Mouse (Mus musculus): ENCODE data around the gene Ptpn5. TPM values are rescaled to one million over a fixed set of nuclear protein-coding genes. Genes with fewer than 3 reads are reported as not detected.
A peak's percentile ranks its signal among the peaks of the same experiment; 100 is the strongest.

Gene Ptpn5
- polyA plus RNA-seq, 1 experiment from 2014 or later, result 0.39 TPM

DNA sequence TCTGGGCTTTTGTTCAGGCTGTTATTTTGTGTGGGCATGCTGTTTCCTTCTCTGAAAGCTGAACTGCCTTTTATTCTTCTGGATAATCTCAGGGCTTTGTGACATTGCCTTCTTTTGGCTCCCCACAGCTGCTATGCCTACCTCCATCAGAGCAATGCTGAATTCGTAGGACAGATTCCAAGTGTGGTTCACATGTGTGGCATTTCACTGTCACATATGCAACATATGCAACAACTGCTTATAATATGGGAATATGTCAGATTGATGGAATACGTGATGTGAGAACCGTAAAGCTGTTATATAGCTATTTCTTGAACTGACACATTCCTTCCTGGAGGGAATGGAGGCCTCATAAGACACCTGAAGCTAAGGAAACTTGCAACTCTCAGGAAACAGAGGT lies 66.5 kb downstream of the Ptpn5 start:
- no peak overlapping the region for H3K4me2 ChIP-seq (ENCODE audit: low read depth, severe bottlenecking)
- WGBS, result 85% methylated on average over 3 of the region's 3 CpGs
- no peaks in the 10 kb centered on the region for H3K36me3 ChIP-seq (ENCODE audit: control insufficient read depth, insufficient read depth, low read length)
- no peaks in the 10 kb centered on the region for H3K27me3 ChIP-seq (ENCODE audit: control insufficient read depth, insufficient read depth, low read length)
- H3K4me3 ChIP-seq (ENCODE audit: low read depth, low read length), result no peak overlapping the region
- H3K4me1 ChIP-seq (ENCODE audit: control insufficient read depth, insufficient read depth, low read length), result no peaks in the 10 kb centered on the region
- DNase-seq (ENCODE audit: low spot score) (no peak), ATAC-seq (ENCODE audit: insufficient number of reproducible peaks, low FRiP score, low TSS enrichment, low read depth) (no peak)
- no peak overlapping the region for H3K9ac ChIP-seq (ENCODE audit: low read length)
- H3K9me3 ChIP-seq (ENCODE audit: control insufficient read depth, low read length), result no peaks in the 10 kb centered on the region
- no peak overlapping the region for H3K27ac ChIP-seq (replicated peaks; ENCODE audit: low read depth, low read length)

DNA sequence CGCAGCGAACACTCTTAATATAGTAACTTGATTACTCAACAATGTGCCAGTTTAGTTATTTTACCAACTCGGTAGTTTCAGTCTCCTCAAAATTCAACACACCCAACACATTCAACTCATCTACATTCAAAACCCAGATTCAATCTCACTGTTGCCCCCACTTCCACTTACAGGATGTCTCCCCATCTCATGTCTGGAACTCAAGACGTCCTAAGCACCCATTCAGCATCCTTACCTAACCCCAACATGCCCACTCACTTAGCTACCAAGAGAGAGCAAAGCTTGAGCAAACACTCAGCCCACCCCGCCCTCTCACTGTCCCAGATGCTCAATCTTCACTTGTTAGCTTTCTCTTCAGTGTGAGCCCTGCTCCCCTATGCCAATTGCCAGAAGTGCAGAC lies 71.9 kb downstream of the Ptpn5 start:
- no peak overlapping the region for H3K27ac ChIP-seq (replicated peaks; ENCODE audit: low read depth, low read length)
- no peaks in the 10 kb centered on the region for H3K27me3 ChIP-seq (ENCODE audit: control insufficient read depth, insufficient read depth, low read length)
- H3K36me3 ChIP-seq (ENCODE audit: control insufficient read depth, insufficient read depth, low read length), result no peaks in the 10 kb centered on the region
- WGBS, result 85% methylated on average over 5 of the region's 5 CpGs
- H3K4me2 ChIP-seq (ENCODE audit: low read depth, severe bottlenecking), result no peak overlapping the region
- H3K4me1 ChIP-seq (ENCODE audit: control insufficient read depth, insufficient read depth, low read length), result no peaks in the 10 kb centered on the region
- H3K9me3 ChIP-seq (ENCODE audit: control insufficient read depth, low read length), result no peaks in the 10 kb centered on the region
- no peak overlapping the region for H3K4me3 ChIP-seq (ENCODE audit: low read depth, low read length)
- DNase-seq (ENCODE audit: low spot score), result no peak
- no peak for ATAC-seq (ENCODE audit: insufficient number of reproducible peaks, low FRiP score, low TSS enrichment, low read depth)
- no peak overlapping the region for H3K9ac ChIP-seq (ENCODE audit: low read length)

DNA sequence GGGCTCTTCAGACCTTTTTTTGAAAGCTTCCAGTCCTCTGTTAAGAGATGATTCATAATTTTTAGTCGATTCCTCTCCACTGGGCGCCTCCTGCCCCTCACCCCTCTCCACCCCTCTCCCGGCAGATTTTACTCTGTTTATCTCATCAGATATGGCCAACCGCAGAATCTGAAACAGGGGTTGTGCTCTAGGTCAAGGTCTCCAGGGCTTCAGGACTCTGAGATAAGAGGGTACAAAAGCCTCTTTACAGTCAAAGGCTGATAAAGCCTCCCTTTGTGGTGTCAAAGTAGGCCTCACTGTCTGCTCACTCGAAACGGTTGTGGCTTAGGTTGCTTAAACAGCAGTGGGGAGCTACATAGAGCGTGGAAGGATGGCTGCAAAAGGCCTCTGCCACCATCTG lies 74.1 kb downstream of the Ptpn5 start:
- Histone ChIP-seq H3K27me3 (ENCODE audit: control insufficient read depth, insufficient read depth, low read length) (no peaks in the 10 kb centered on the region), H3K27ac (replicated peaks; ENCODE audit: low read depth, low read length) (no peak overlapping the region), H3K4me2 (ENCODE audit: low read depth, severe bottlenecking) (no peak overlapping the region), H3K9me3 (ENCODE audit: control insufficient read depth, low read length) (no peaks in the 10 kb centered on the region), H3K4me3 (ENCODE audit: low read depth, low read length) (no peak overlapping the region), H3K36me3 (ENCODE audit: control insufficient read depth, insufficient read depth, low read length) (no peaks in the 10 kb centered on the region), H3K9ac (ENCODE audit: low read length) (no peak overlapping the region), H3K4me1 (ENCODE audit: control insufficient read depth, insufficient read depth, low read length) (no peaks in the 10 kb centered on the region)
- ATAC-seq (ENCODE audit: insufficient number of reproducible peaks, low FRiP score, low TSS enrichment, low read depth) (no peak), DNase-seq (ENCODE audit: low spot score) (no peak)
- WGBS, result 86% methylated on average over 7 of the region's 7 CpGs

DNA sequence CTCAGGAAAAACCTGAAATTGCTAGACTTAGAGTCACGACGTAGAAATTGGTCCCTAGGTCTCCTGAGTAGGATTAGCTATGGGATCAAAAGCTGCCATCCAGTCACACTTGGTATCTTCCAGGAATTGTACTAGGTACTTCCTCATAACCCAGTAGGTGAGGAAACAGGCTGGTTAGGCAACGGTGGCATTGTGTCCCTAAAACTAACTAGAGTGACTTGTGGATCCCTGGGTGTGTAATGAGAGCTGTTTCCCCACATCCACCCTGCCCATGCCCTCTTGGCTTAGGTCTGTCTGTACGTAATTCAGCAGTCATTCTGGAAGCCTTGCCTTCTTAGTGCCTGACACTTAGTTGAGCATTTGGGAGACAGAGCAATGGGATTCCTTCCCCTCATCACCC lies 77.2 kb downstream of the Ptpn5 start:
- H3K36me3 ChIP-seq (ENCODE audit: control insufficient read depth, insufficient read depth, low read length), result no peaks in the 10 kb centered on the region; the same call in 1 of the 2 replicates
- 84% methylated on average over 4 of the region's 4 CpGs for WGBS
- H3K4me1 ChIP-seq (ENCODE audit: control insufficient read depth, insufficient read depth, low read length), result peaks cover 5% of the 10 kb centered on the region
- no peak overlapping the region for H3K27ac ChIP-seq (replicated peaks; ENCODE audit: low read depth, low read length)
- no peak overlapping the region for H3K4me2 ChIP-seq (ENCODE audit: low read depth, severe bottlenecking)
- no peak overlapping the region for H3K4me3 ChIP-seq (ENCODE audit: low read depth, low read length)
- no peaks in the 10 kb centered on the region for H3K9me3 ChIP-seq (ENCODE audit: control insufficient read depth, low read length)
- no peak overlapping the region for H3K9ac ChIP-seq (ENCODE audit: low read length)
- no peaks in the 10 kb centered on the region for H3K27me3 ChIP-seq (ENCODE audit: control insufficient read depth, insufficient read depth, low read length)
- ATAC-seq (ENCODE audit: insufficient number of reproducible peaks, low FRiP score, low TSS enrichment, low read depth) (no peak), DNase-seq (ENCODE audit: low spot score) (no peak)

DNA sequence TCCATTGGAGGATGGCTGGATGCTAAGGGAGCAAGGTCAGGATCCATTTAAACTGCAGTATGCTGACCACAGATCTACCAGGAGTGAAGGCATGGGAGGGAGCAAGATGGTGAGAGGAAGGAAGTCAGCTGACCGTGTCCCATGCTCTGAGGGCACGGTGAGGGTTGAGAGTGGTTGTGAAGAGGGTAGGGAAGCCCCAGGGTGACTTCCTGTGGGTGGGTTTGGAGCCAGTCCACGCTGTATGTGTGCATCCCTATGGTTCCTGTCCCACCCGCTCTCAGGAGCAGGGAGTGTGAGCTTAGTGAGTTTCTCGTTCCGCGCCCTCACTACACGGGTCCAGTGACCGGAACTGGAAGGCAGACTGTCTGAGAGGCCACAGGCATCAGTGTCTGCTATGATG lies 77.7 kb downstream of the Ptpn5 start:
- Histone ChIP-seq H3K27ac (replicated peaks; ENCODE audit: low read depth, low read length) (no peak overlapping the region), H3K4me1 (ENCODE audit: control insufficient read depth, insufficient read depth, low read length) (peaks cover 7% of the 10 kb centered on the region), H3K36me3 (ENCODE audit: control insufficient read depth, insufficient read depth, low read length) (no peaks in the 10 kb centered on the region; the same call in 1 of the 2 replicates), H3K9ac (ENCODE audit: low read length) (no peak overlapping the region), H3K9me3 (ENCODE audit: control insufficient read depth, low read length) (no peaks in the 10 kb centered on the region), H3K27me3 (ENCODE audit: control insufficient read depth, insufficient read depth, low read length) (no peaks in the 10 kb centered on the region), H3K4me2 (ENCODE audit: low read depth, severe bottlenecking) (no peak overlapping the region), H3K4me3 (ENCODE audit: low read depth, low read length) (no peak overlapping the region)
- no peak for DNase-seq (ENCODE audit: low spot score)
- ATAC-seq (ENCODE audit: insufficient number of reproducible peaks, low FRiP score, low TSS enrichment, low read depth), result no peak
- WGBS, result 85% methylated on average over 9 of the region's 9 CpGs

DNA sequence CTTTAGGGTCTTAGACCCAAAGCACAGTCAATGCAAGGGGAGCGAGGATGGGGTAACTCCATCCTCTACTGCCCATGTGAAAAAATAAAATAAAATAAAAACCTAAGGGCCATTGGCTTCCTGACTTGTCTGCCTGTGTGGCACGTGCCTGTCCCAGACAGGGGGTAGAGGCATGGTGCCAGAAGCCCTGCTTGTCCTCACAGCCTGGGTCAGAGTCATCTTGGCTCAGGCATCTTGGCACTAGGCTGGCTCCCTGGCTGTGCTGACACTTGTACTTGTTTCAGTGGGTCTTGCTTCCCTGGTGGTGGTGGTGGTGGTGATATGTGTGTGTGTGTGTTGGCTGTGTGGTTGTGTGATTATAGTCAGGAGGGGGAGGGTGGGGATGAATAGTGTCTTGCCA lies 78.8 kb downstream of the Ptpn5 start:
- no peak overlapping the region for H3K9ac ChIP-seq (ENCODE audit: low read length)
- no peak overlapping the region for H3K4me2 ChIP-seq (ENCODE audit: low read depth, severe bottlenecking)
- no peak for ATAC-seq (ENCODE audit: insufficient number of reproducible peaks, low FRiP score, low TSS enrichment, low read depth)
- no peaks in the 10 kb centered on the region; the same call in 1 of the 2 replicates for H3K36me3 ChIP-seq (ENCODE audit: control insufficient read depth, insufficient read depth, low read length)
- no peaks in the 10 kb centered on the region for H3K27me3 ChIP-seq (ENCODE audit: control insufficient read depth, insufficient read depth, low read length)
- peaks cover 7% of the 10 kb centered on the region for H3K4me1 ChIP-seq (ENCODE audit: control insufficient read depth, insufficient read depth, low read length)
- no peak overlapping the region for H3K4me3 ChIP-seq (ENCODE audit: low read depth, low read length)
- no peak for DNase-seq (ENCODE audit: low spot score)
- H3K27ac ChIP-seq (replicated peaks; ENCODE audit: low read depth, low read length), result no peak overlapping the region
- H3K9me3 ChIP-seq (ENCODE audit: control insufficient read depth, low read length), result no peaks in the 10 kb centered on the region
- WGBS, result 79% methylated on average over 2 of the region's 2 CpGs

DNA sequence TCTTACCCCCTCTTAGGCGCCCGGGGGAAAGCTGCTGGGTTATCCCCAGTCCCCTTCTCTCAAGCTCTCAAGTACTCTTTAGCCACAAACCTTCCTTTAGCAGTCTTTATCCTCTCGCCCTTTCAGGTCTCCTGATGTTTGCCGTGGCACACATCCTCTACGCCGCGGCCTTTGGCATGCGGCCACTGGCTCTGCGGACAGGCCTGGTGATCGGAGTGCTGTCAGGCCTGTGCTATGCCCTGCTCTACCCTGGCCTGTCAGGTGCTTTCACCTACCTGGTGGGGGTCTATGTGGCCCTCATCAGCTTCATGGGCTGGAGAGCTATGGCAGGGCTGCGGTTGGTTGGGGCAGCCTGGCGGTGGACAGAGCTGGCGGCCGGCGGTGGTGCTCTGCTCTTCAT lies 80.2 kb downstream of the Ptpn5 start:
- H3K9me3 ChIP-seq (ENCODE audit: control insufficient read depth, low read length), result no peaks in the 10 kb centered on the region
- H3K4me2 ChIP-seq (ENCODE audit: low read depth, severe bottlenecking), result no peak overlapping the region
- H3K9ac ChIP-seq (ENCODE audit: low read length), result no peak overlapping the region
- 92% methylated on average over 15 of the region's 15 CpGs for WGBS
- ATAC-seq (ENCODE audit: insufficient number of reproducible peaks, low FRiP score, low TSS enrichment, low read depth) (no peak), DNase-seq (ENCODE audit: low spot score) (no peak)
- H3K4me1 ChIP-seq (ENCODE audit: control insufficient read depth, insufficient read depth, low read length), result peaks cover 7% of the 10 kb centered on the region
- H3K4me3 ChIP-seq (ENCODE audit: low read depth, low read length), result no peak overlapping the region
- H3K27ac ChIP-seq (replicated peaks; ENCODE audit: low read depth, low read length), result no peak overlapping the region
- no peaks in the 10 kb centered on the region; the same call in 1 of the 2 replicates for H3K36me3 ChIP-seq (ENCODE audit: control insufficient read depth, insufficient read depth, low read length)
- no peaks in the 10 kb centered on the region for H3K27me3 ChIP-seq (ENCODE audit: control insufficient read depth, insufficient read depth, low read length)

DNA sequence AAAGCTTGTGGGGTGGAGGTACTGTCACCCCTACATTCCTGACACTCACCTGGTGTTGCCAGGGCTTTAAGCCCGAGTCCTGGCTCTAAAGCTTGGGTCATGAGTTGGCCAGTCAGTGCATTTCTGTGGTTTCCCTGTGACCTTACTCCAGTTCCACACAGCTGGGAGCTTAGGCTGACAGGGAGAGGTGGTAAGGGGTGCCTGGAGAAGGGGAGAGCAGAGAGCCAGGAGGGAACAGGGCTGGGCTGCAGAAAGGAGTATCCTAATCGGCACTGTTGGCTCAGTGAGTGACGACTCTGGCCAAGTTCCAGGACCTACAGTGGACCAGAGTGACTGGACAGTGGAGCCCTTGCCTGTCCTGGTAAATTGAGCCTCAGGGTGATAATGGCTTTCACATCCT lies 81.2 kb downstream of the Ptpn5 start:
- Histone ChIP-seq H3K4me3 (ENCODE audit: low read depth, low read length) (no peak overlapping the region), H3K9ac (ENCODE audit: low read length) (peak overlapping the region; percentile 19; the same call in 1 of the 2 replicates), H3K4me1 (ENCODE audit: control insufficient read depth, insufficient read depth, low read length) (peaks cover 7% of the 10 kb centered on the region), H3K36me3 (ENCODE audit: control insufficient read depth, insufficient read depth, low read length) (no peaks in the 10 kb centered on the region; the same call in 1 of the 2 replicates), H3K27ac (replicated peaks; ENCODE audit: low read depth, low read length) (0 out of 2 replicates have a peak overlapping the region, but pooled peaks have one; percentile 3), H3K4me2 (ENCODE audit: low read depth, severe bottlenecking) (0 out of 2 replicates have a peak overlapping the region, but pooled peaks have one; percentile 82), H3K9me3 (ENCODE audit: control insufficient read depth, low read length) (no peaks in the 10 kb centered on the region), H3K27me3 (ENCODE audit: control insufficient read depth, insufficient read depth, low read length) (no peaks in the 10 kb centered on the region)
- ATAC-seq (ENCODE audit: insufficient number of reproducible peaks, low FRiP score, low TSS enrichment, low read depth) (no peak), DNase-seq (ENCODE audit: low spot score) (no peak)
- WGBS, result 37% methylated on average over 3 of the region's 3 CpGs
